Mouse (Mus musculus) c-Kit-positive CD71-positive TER-119-positive erythroid progenitor cells, embryonic 14.5 days (primary cell): Measurements from ENCODE around the gene Lmf1.

Source experiments
- DNase-seq: peaks from one replicate; pipeline ENCODE4 v3.0.0-alpha.2; 2013; ENCODE audit warnings: low spot score

Gene Lmf1

GRCm38 (mm10) chr17:25604234-25604633, 25.3 kb downstream of the Lmf1 start:
- no peak for DNase-seq

GRCm38 (mm10) chr17:25608137-25608785, 29.4 kb downstream of the Lmf1 start:
- DNase-seq, result no peak

GRCm38 (mm10) chr17:25608821-25609505, 30.1 kb downstream of the Lmf1 start:
- DNase-seq, result no peak

GRCm38 (mm10) chr17:25609506-25609828, 30.6 kb downstream of the Lmf1 start:
- no peak for DNase-seq

GRCm38 (mm10) chr17:25610151-25610550, 31.3 kb downstream of the Lmf1 start:
- no peak for DNase-seq

GRCm38 (mm10) chr17:25612537-25612936, 33.7 kb downstream of the Lmf1 start:
- DNase-seq, result no peak

- DNase-seq, result no peak
Measured at GRCm38 (mm10) chr17:25613323-25613722, 34.4 kb downstream of the Lmf1 start.

- DNase-seq, result no peak
Measured at GRCm38 (mm10) chr17:25614723-25615510, 36.0 kb downstream of the Lmf1 start.

GRCm38 (mm10) chr17:25618508-25619056, 39.7 kb downstream of the Lmf1 start:
- DNase-seq, result no peak

GRCm38 (mm10) chr17:25623441-25623840, 44.6 kb downstream of the Lmf1 start:
- no peak for DNase-seq

- no peak for DNase-seq
Measured at GRCm38 (mm10) chr17:25623935-25624334, 45.0 kb downstream of the Lmf1 start.

- no peak for DNase-seq
Measured at GRCm38 (mm10) chr17:25624446-25625119, 45.7 kb downstream of the Lmf1 start.

- no peak for DNase-seq
Measured at GRCm38 (mm10) chr17:25625282-25625681, 46.4 kb downstream of the Lmf1 start.

- DNase-seq, result no peak
Measured at GRCm38 (mm10) chr17:25626196-25627043, 47.5 kb downstream of the Lmf1 start.

GRCm38 (mm10) chr17:25630313-25630712, 51.4 kb downstream of the Lmf1 start:
- no peak for DNase-seq

GRCm38 (mm10) chr17:25634070-25634469, 55.2 kb downstream of the Lmf1 start:
- no peak for DNase-seq

GRCm38 (mm10) chr17:25635387-25635786, 56.5 kb downstream of the Lmf1 start:
- DNase-seq, result no peak

GRCm38 (mm10) chr17:25635806-25636205, 56.9 kb downstream of the Lmf1 start:
- DNase-seq, result no peak

- no peak for DNase-seq
Measured at GRCm38 (mm10) chr17:25637986-25638385, 59.1 kb downstream of the Lmf1 start.

GRCm38 (mm10) chr17:25638442-25638841, 59.6 kb downstream of the Lmf1 start:
- no peak for DNase-seq

- DNase-seq, result no peak
Measured at GRCm38 (mm10) chr17:25640956-25641355, 62.1 kb downstream of the Lmf1 start.
